Mouse (Mus musculus) MEL (cell line): ENCODE measurements around the gene 1110008P14Rik. TPM values are rescaled to one million over a fixed set of nuclear protein-coding genes. Genes with fewer than 3 reads are reported as not detected.

Experiments used
- DNase-seq: peaks from one replicate; pipeline ENCODE4 v3.0.0; 2011; ENCODE audit warnings: low read depth, low spot score
- H3K27ac ChIP-seq: 2 replicates; pipeline ENCODE4 v1.5.1; 2012; ENCODE audit warnings: low read depth, mild to moderate bottlenecking, control low read depth, low read length, moderate library complexity; ENCODE audit not compliant: control insufficient read depth
- H3K27me3 ChIP-seq, 2 experiments: fragments of 150-350 bp in 1 of 2; sonication (generic) in 1 of 2; 2 replicates each; pipeline ENCODE4 v1.6.1; 2012; ENCODE audit warnings: low read length in 2 of 2, mild to moderate bottlenecking in 2 of 2, improper control_type of control experiment in 1 of 2, moderate library complexity in 1 of 2; ENCODE audit not compliant: insufficient read depth in 2 of 2, control insufficient read depth in 1 of 2
- H3K36me3 ChIP-seq, 2 experiments: 2 replicates each; pipeline ENCODE4 v1.6.1; 2012 to 2014; ENCODE audit warnings: low read length in 2 of 2, improper control_type of control experiment in 1 of 2, inconsistent platforms in 1 of 2, mild to moderate bottlenecking in 1 of 2; ENCODE audit not compliant: insufficient read depth in 2 of 2, control insufficient read depth in 1 of 2
- H3K4me1 ChIP-seq, 2 experiments: fragments of 150-350 bp in 1 of 2; sonication (generic) in 1 of 2; 2 replicates each; pipeline ENCODE4 v1.6.1; 2012; ENCODE audit warnings: low read length in 2 of 2, improper control_type of control experiment in 1 of 2, mild to moderate bottlenecking in 1 of 2; ENCODE audit not compliant: insufficient read depth in 2 of 2, control insufficient read depth in 1 of 2
- H3K4me3 ChIP-seq, 2 experiments: fragments of 150-350 bp in 1 of 2; sonication (generic) in 1 of 2; 2 replicates each; pipeline ENCODE4 v1.5.1; 2012; ENCODE audit warnings: low read depth in 2 of 2, low read length in 2 of 2, mild to moderate bottlenecking in 2 of 2, moderate library complexity in 2 of 2, control low read depth in 1 of 2, improper control_type of control experiment in 1 of 2; ENCODE audit not compliant: control insufficient read depth in 1 of 2, insufficient read depth in 1 of 2
- H3K79me2 ChIP-seq: 2 replicates; pipeline ENCODE4 v1.6.1; 2012; ENCODE audit warnings: mild to moderate bottlenecking, low read length, moderate library complexity; ENCODE audit not compliant: control insufficient read depth, poor library complexity, insufficient read depth
- H3K9ac ChIP-seq: 2 replicates; pipeline ENCODE4 v1.6.1; 2012; ENCODE audit warnings: low read depth, mild to moderate bottlenecking, control low read depth, low read length, moderate library complexity; ENCODE audit not compliant: control insufficient read depth, poor library complexity, severe bottlenecking
- H3K9me3 ChIP-seq: fragments of 150-350 bp; sonication (generic); replicated peaks from 2 replicates; pipeline ENCODE4 v1.6.1; 2012; ENCODE audit warnings: mild to moderate bottlenecking, low read length, improper control_type of control experiment, moderate library complexity; ENCODE audit not compliant: insufficient read depth
- BHLHE40 ChIP-seq: IDR thresholded peaks from 2 replicates; pipeline ENCODE4 v1.6.1; 2012; ENCODE audit warnings: low read depth, mild to moderate bottlenecking, inconsistent platforms, low read length, improper control_type of control experiment, borderline replicate concordance
- CHD1 ChIP-seq: IDR thresholded peaks from 2 replicates; pipeline ENCODE4 v1.6.1; 2012; ENCODE audit warnings: low read depth, mild to moderate bottlenecking, inconsistent platforms, low read length, improper control_type of control experiment
- CTCF ChIP-seq, 3 experiments: IDR thresholded peaks in 2 of 3; conservative IDR thresholded peaks in 1 of 3; 2 replicates each; pipeline ENCODE4 v1.5.1; 2011 to 2012; ENCODE audit warnings: low read length in 3 of 3, low read depth in 2 of 3, mild to moderate bottlenecking in 2 of 3, improper control_type of control experiment in 1 of 3, inconsistent platforms in 1 of 3, mixed read lengths in 1 of 3, moderate library complexity in 1 of 3; ENCODE audit not compliant: control insufficient read depth in 1 of 3, insufficient read depth in 1 of 3, poor library complexity in 1 of 3, severe bottlenecking in 1 of 3
- E2F4 ChIP-seq: IDR thresholded peaks from 2 replicates; pipeline ENCODE4 v1.6.1; 2011; ENCODE audit warnings: low read depth, low read length, improper control_type of control experiment, borderline replicate concordance
- EP300 ChIP-seq, 2 experiments: IDR thresholded peaks; 2 replicates each; pipeline ENCODE4 v1.6.1; 2011; ENCODE audit warnings: improper control_type of control experiment in 2 of 2, low read length in 2 of 2, low read depth in 1 of 2, mild to moderate bottlenecking in 1 of 2
- ETS1 ChIP-seq: IDR thresholded peaks from 2 replicates; pipeline ENCODE4 v1.6.1; 2012; ENCODE audit warnings: low read depth, mild to moderate bottlenecking, inconsistent platforms, low read length, improper control_type of control experiment, moderate library complexity
- GABPA ChIP-seq: IDR thresholded peaks from 2 replicates; pipeline ENCODE4 v1.6.1; 2012; ENCODE audit warnings: low read depth, mild to moderate bottlenecking, inconsistent platforms, low read length, improper control_type of control experiment, moderate library complexity
- HCFC1 ChIP-seq: IDR thresholded peaks from 2 replicates; pipeline ENCODE4 v1.6.1; 2012; ENCODE audit warnings: low read depth, mild to moderate bottlenecking, inconsistent platforms, low read length, improper control_type of control experiment, moderate library complexity
- JUND ChIP-seq: IDR thresholded peaks from 2 replicates; pipeline ENCODE4 v1.6.1; 2011; ENCODE audit warnings: low read depth, mild to moderate bottlenecking, improper control_type of control experiment, low read length
- KAT2A ChIP-seq: conservative IDR thresholded peaks from 2 replicates; pipeline ENCODE4 v1.6.1; 2012; ENCODE audit warnings: low read depth, low read length, improper control_type of control experiment, inconsistent platforms
- MAFK ChIP-seq: IDR thresholded peaks from 2 replicates; pipeline ENCODE4 v1.6.1; 2011; ENCODE audit warnings: low read depth, mild to moderate bottlenecking, low read length, improper control_type of control experiment, borderline replicate concordance
- MAX ChIP-seq: IDR thresholded peaks from 2 replicates; pipeline ENCODE4 v1.6.1; 2011; ENCODE audit warnings: low read length, improper control_type of control experiment
- MAZ ChIP-seq: IDR thresholded peaks from 2 replicates; pipeline ENCODE4 v1.6.1; 2012; ENCODE audit warnings: low read depth, mild to moderate bottlenecking, inconsistent platforms, low read length, improper control_type of control experiment
- MYB ChIP-seq: IDR thresholded peaks from 2 replicates; pipeline ENCODE4 v1.6.1; 2011; ENCODE audit warnings: mild to moderate bottlenecking, low read depth, low read length, improper control_type of control experiment
- NELFE ChIP-seq: IDR thresholded peaks from 2 replicates; pipeline ENCODE4 v1.6.1; 2011; ENCODE audit warnings: low read depth, low read length, improper control_type of control experiment
- POLR2AphosphoS5 ChIP-seq: IDR thresholded peaks from 2 replicates; pipeline ENCODE4 v1.6.1; 2012; ENCODE audit warnings: low read depth, borderline replicate concordance, mild to moderate bottlenecking, inconsistent platforms, low read length, moderate library complexity, mixed read lengths
- SIN3A ChIP-seq: IDR thresholded peaks from 2 replicates; pipeline ENCODE4 v1.6.1; 2012; ENCODE audit warnings: low read length, improper control_type of control experiment, inconsistent platforms
- TCF12 ChIP-seq: IDR thresholded peaks from 2 replicates; pipeline ENCODE4 v1.6.1; 2014; ENCODE audit warnings: low read depth, mild to moderate bottlenecking, inconsistent platforms, low read length, improper control_type of control experiment, moderate library complexity
- USF1 ChIP-seq: IDR thresholded peaks from 2 replicates; pipeline ENCODE4 v1.6.1; 2014; ENCODE audit warnings: low read depth, mild to moderate bottlenecking, inconsistent platforms, low read length, improper control_type of control experiment, moderate library complexity
- USF2 ChIP-seq, 2 experiments: IDR thresholded peaks; 2 replicates each; pipeline ENCODE4 v1.6.1; 2011 to 2012; ENCODE audit warnings: improper control_type of control experiment in 2 of 2, low read length in 2 of 2, borderline replicate concordance in 1 of 2, inconsistent platforms in 1 of 2, low read depth in 1 of 2, mild to moderate bottlenecking in 1 of 2; ENCODE audit not compliant: insufficient read depth in 1 of 2
- ZMIZ1 ChIP-seq: IDR thresholded peaks from 2 replicates; pipeline ENCODE4 v1.6.1; 2012; ENCODE audit warnings: low read depth, mild to moderate bottlenecking, inconsistent platforms, low read length, improper control_type of control experiment, moderate library complexity
- polyA plus RNA-seq, 2 experiments: library from polyadenylated mRNA; stranded (reverse) in 1 of 2; unstranded in 1 of 2; fragments of >175 nt in 1 of 2; fragments of >200 nt in 1 of 2; gene quantifications; 2 replicates each; pipeline versions ENCODE4 v1.2.1 to v1.2.4; 2012; ENCODE audit warnings: low replicate concordance in 2 of 2, low read depth in 1 of 2; ENCODE audit not compliant: insufficient read length in 2 of 2, insufficient read depth in 1 of 2, missing spikeins in 1 of 2
- total RNA-seq: library from RNA; depleted of rRNA; stranded (reverse); fragments of 300-350 nt; gene quantifications from 2 replicates; pipeline ENCODE4 v1.2.3, GENCODE M21; 2012

Gene 1110008P14Rik
- total and polyA plus RNA-seq, 3 experiments, result 62.9 to 63.5 TPM; not detected in 1

DNA sequence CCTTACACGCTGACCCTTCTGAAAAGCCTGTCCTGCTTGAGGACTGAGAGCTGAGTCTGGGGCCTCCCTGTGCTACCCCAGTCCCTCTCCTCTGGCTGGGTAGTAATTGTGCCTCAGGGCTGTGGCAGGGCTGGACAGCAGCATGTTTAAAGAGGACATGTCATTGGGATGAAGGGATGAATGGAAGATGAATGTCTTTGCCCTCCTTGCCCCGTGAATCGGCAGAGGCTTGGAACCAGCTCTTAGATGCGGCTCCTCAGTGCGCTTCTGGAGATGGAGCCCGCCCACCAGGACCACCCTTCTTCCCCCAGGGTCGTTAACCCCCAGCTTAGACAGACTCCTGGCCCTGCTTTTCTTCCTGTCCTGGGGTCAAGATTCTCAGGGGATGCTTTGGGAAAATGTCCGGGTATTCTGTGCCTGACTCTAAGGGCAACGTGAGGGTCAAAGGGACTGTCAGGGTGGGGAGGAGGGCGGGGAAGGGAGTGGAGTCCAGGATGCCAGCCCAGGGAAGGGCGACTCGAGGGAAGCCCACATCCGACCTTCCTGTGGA is 52.8 kb downstream of the 1110008P14Rik start:
- Histone ChIP-seq H3K27ac (no peak overlapping the region), H3K9ac (no peak overlapping the region), H3K79me2 (no peaks in the 10 kb centered on the region), H3K9me3 (no peaks in the 10 kb centered on the region), H3K27me3 (no peaks in the 10 kb centered on the region; a peak in 2 of 4 replicates), H3K4me3 (no peak overlapping the region), H3K36me3 (no peaks in the 10 kb centered on the region), H3K4me1 (no peaks in the 10 kb centered on the region)
- no peak for DNase-seq
- TF ChIP-seq CHD1 (no peak), HCFC1 (no peak), ETS1 (no peak), TCF12 (no peak), USF2 (IDR thresholded peaks at IDR 0.05; ENCODE audit: borderline replicate concordance in 1 of 2, insufficient read depth in 1 of 2, low read depth in 1 of 2, low read length in 2 of 2) (no peak), BHLHE40 (no peak), KAT2A (no peak), POLR2AphosphoS5 (no peak), EP300 (IDR thresholded peaks at IDR 0.05; ENCODE audit: low read depth in 1 of 2, low read length in 2 of 2) (no peak), NELFE (no peak), MAZ (no peak), USF1 (no peak), ZMIZ1 (no peak), MAFK (no peak), CTCF (IDR thresholded peaks at IDR 0.05 in 2 of 3, conservative IDR thresholded peaks at IDR 0.05 in 1 of 3; ENCODE audit: control insufficient read depth in 1 of 3, insufficient read depth in 1 of 3, low read depth in 2 of 3, low read length in 3 of 3, poor library complexity in 1 of 3, severe bottlenecking in 1 of 3) (no peak)

DNA sequence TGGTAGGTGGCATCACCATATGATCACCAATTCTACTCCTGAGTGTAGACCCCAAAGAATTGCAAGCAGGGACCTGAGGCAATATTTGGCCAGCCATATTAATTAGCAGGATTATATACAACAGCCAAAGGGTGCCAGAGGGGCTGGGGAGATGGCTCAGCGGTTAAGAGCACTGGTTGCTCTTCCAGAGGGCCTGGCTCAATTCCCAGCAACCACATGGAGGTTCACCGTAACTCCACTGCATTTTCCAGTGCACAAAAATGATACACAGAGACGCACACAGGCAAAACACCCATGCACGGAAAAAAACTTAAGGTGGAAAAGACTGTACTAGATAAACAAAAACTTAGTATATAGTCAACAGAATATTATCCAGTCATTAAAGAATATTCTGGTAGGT is 54.5 kb downstream of the 1110008P14Rik start:
- Histone ChIP-seq H3K27ac (no peak overlapping the region), H3K4me3 (no peak overlapping the region), H3K4me1 (no peaks in the 10 kb centered on the region), H3K79me2 (no peaks in the 10 kb centered on the region), H3K9ac (no peak overlapping the region), H3K27me3 (no peaks in the 10 kb centered on the region; a peak in 2 of 4 replicates), H3K36me3 (no peaks in the 10 kb centered on the region), H3K9me3 (no peaks in the 10 kb centered on the region)
- TF ChIP-seq GABPA (no peak), EP300 (IDR thresholded peaks at IDR 0.05; ENCODE audit: low read depth in 1 of 2, low read length in 2 of 2) (no peak), MAX (no peak), NELFE (no peak), JUND (no peak), USF1 (no peak), TCF12 (no peak), MYB (no peak), POLR2AphosphoS5 (no peak), KAT2A (no peak), E2F4 (no peak), USF2 (IDR thresholded peaks at IDR 0.05; ENCODE audit: borderline replicate concordance in 1 of 2, insufficient read depth in 1 of 2, low read depth in 1 of 2, low read length in 2 of 2) (no peak), SIN3A (no peak)
- no peak for DNase-seq
